Mouse (Mus musculus) ZHBTc4 (cell line): ENCODE measurements around the gene Zfp12.
A peak's percentile ranks its signal among the peaks of the same experiment; 100 is the strongest.
"Not testable (repeated sequence)": the region's sequence is repeated elsewhere in the genome, so short reads cannot be mapped to it uniquely, and the experiment has no call there.

ENCODE experiments used
- DNase-seq: peaks from one replicate; pipeline ENCODE4 v3.0.0-alpha.2; 2011; ENCODE audit warnings: low read depth, low spot score

Gene Zfp12

DNA sequence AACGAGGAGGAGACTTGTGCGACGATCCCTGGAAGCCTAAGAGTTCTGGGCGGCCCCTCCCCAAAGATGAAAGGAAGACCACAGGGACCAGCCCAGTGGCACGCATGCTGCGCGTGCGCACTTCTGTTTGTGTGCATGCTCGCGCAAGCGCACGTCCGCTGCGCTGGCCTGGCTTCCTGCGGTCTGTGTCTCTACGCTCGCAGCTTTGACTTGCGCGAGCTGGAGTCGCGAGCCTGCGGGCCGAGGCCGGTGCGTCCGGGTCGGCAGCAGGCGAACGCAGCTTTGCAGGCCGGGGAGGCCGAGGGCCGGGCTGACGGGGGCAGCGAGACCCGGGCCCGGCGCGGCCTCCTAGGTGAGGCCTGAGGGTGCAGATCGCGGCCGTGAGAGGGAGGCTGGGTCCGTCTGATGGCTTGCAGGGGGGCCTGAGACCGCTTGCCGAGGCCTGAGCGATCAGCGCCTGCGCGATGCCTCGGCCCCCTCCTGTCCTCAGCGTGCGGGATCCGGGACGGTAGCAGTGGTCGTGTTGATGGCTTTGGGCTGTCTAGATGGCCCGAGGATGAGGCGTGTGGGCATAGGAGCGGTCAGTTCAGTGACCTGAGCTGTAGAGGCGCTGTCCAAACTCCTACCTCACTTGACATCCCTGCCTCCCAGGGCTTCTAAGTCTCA lies at the start of gene Zfp12:
Gene Zfp12, plus strand, starts transcription at position 136 of the 666 bp plus-strand sequence.
- peak; percentile 99 for DNase-seq

DNA sequence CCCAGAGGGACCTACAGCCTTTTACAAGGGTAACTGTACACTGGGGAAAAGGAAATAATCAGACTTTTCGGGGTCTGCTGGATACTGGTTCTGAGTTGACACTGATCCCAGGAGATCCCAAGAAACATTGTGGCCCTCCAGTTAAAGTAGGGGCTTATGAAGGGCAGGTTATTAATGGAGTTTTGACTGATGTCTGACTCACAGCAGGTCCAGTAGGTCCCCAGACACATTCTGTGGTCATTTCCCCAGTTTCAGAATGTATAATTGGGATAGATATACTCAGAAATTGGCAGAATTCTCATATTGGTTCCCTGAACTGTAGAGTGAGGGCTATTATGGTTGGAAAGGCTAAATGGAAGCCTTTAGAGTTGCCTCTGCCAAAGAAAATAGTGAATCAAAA lies 46.9 kb upstream of the Zfp12 start:
- DNase-seq = not testable (repeated sequence)

DNA sequence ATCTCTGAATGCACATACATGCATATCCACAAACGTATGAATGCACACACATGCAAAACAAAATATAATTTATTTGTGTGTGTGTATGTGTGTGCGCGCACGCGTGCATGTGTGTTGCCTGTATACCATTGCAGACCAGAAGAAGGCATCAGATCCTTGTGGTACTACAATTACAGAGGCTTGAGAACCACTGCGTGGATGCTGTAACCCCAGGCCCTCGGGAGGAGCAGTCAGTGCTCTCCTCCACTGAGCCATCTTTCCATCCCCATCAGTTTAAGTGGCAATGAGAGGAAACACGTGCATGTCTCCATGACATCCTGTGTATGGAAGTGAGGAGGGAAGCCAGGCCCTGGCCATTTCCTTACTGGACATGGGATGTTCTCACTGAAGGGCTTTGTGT lies 42.2 kb upstream of the Zfp12 start:
- DNase-seq = no peak

DNA sequence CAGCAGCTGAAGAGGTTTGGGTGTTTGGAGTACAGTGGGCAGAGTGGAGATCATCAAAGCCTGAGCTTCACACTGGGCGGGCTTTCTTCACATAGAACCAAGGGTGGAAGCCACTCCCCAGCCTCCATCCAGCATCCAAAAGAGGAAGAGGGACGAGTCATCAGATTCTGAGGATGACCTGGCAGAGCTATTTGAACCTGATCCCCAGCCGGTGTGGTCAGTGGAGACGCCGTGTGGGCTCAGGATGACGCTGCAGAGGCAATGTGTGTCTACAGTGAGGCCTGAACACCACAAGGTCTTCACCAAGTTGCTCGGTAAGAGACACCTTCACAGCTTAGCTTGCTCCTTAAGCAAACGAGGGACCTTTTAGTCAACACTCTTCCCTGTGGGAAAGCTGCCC lies 40.2 kb upstream of the Zfp12 start:
- not testable (repeated sequence) for DNase-seq

DNA sequence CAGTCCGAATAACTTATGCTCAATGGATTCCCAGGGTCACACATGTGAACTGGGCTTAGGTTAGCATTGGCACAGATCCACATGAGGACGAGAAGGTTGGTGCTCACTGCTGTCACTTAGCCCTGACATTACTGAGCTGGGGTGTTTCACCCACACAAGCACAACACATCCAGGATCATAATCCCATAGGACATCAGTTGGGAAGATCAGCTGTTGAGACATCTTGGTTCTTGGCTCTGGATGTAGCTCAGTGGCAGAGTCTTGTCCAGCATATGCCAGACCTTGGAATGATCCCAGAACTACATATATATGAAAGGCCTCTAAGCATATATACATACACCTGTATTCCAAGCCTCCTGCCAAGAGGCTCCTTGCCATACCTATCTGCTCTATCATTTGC lies 39.8 kb upstream of the Zfp12 start:
- DNase-seq = no peak

DNA sequence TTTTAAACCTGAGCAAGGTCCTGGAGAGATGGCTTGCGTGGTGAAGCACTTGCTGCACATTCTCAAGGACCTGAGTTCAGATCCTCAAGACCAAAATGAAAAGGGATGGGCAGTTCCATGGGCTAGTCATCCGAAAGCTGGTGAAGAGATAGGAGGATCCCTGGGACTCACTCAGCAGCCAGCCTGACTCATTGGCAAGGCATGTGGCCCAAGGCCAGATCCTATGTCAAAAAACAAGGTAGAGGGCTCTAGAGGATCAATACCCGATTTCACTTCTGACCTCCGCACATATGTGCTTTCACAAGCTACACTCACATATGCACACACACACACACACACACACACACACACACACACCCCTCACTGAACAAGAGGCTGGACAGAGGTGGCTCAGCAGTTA lies 38.5 kb upstream of the Zfp12 start:
- DNase-seq = no peak

DNA sequence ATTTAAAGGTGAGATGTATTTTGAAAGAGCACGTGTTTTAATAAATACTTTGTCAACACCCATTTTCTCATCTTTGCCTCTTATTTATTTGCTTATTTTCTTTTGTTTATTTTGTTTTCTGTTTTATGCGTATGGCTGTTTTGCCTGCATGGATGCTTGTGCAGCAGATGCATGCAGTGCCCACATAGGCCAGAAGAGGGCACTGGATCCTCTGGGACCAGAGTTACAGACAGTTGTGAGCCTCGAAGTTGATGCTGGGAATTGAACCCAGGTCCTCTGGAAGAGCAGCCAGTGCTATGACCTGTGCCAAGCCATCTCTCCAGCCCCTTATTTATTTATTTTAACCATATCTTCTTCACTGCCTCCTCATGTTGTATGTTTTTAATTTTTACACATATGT lies 29.9 kb upstream of the Zfp12 start:
- DNase-seq = peak; percentile 27

DNA sequence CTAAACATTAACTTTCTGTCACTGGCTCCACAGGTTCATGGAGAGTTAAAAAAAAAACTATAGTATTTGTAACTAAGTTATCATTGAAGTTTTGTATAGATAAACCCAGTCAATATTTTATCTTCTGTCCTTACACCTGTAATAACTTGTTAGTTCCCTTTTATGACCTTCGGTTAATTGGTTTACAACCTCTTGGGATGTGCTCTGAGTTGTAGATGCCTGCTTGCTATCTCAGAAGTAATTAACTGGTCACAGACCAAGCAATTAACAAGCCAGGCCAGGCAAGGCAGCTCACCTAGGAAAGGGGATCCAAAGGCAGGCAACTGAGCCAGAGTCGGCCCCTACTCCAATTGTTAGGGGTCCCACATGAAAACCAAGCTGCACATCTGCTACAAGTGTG lies 21.1 kb upstream of the Zfp12 start:
- DNase-seq = no peak

DNA sequence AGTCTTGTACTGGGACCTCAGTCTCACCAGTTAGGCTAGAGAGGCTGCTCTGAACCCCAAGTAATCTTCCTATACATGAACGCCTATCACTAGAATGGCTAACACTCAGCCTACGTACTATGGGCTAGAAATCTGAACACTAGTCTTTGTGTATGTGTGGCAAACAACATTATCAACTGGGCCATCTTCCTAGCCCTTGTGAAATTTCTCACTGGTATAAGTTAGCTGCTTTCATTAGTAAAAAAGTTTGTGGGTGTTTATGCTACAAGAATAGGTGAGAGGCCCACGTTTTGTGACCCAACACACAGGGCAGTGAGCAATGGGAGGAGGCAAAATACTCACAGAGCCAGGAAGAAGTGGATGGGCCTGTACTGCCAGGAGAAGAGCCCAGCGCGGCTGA lies 14.0 kb upstream of the Zfp12 start:
- no peak for DNase-seq

DNA sequence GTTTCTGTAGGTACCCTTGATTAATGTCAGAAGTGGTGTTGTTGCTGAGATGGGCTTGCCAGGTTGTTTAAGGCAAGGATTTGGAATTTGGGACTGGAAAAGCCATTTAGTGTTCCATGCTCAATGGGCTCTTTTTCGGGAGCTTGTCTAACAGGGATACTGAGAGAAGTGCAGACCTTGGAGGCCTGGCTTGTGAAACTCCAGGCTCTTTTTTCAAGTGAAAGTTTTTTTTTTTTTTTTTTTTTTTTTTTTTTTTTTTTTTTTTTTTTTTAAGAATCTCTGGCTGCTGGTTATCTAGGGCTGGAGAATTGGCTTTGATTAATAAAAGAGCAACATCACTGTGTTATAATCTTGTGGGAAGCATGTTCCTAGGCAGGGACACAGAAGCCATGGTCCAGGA lies 12.7 kb upstream of the Zfp12 start:
- DNase-seq = no peak

DNA sequence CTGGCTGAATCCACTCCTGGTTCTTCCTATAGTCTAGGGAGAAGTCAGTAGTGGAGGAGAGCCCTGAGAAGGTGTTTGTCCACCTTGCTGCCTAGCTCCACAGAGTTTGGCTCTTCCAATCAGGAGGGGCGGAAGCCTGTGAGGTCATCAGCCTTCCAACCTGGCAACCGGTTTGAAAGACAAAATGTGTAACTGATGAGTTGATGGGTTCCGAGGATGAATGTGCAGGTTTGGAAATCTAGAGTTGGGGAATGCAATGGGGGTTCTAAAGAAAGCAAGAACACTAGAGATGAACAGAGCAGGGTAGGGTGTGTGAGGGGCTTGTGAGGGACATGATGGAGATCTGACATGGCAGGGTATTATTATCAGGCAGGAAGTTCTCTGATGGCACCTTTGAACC lies 8.2 kb upstream of the Zfp12 start, which contains the start of gene Spdye4a:
Gene Spdye4a, minus strand, starts transcription at position 101 of the 400 bp plus-strand sequence.
- DNase-seq = no peak

DNA sequence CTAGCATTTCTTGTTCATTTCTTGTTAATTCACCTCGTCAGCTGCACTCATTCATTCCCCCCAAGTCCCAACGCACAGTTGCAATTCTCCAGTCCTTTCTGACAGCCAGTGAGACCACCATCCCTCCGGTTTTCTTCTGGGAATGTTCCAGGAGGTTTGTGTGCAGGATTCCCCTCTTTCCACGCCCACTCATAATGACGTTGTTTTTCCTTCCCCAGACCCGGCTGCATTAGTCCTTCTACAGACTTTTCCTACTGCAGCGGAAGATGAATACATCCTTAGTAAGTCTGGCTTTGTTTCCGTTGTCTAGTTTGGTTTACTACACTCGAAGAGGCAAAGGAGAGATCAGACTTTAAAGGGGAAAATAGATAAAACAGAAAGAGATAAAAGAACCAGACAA lies 1.1 kb downstream of the Zfp12 start:
- DNase-seq = no peak

DNA sequence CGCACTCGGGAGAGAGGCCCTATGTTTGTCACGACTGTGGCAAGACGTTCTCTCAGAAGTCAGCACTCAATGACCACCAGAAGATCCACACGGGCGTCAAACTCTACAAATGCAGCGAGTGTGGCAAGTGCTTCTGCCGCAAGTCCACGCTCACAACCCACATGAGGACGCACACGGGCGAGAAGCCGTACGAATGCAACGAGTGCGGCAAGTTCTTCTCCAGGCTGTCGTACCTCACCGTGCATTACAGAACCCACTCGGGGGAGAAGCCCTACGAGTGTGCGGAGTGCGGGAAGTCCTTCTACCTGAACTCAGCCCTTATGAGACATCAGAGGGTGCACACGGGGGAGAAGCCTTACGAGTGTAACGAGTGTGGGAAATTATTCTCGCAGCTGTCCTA lies 10.0 kb downstream of the Zfp12 start:
- peak; percentile 51 for DNase-seq

DNA sequence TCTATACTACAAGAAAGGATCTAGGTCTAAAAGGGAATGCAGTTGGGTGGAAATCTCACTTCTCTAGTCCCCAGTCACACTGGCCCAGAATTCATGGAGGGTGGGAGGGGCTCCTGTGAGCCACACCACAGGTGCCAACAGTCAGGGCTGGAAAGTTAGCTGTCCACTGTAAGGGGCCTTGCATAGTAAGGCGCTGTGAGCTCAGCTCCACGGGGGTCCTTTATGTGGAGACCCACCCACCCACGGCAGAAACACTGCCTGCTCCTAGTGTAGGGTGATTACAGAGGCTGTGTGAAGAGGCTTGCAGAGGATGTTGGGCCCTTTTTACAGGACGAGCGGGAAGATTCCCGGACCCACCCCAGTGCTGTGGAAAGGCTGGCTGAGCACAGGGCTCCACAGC lies 17.1 kb downstream of the Zfp12 start:
- no peak for DNase-seq

DNA sequence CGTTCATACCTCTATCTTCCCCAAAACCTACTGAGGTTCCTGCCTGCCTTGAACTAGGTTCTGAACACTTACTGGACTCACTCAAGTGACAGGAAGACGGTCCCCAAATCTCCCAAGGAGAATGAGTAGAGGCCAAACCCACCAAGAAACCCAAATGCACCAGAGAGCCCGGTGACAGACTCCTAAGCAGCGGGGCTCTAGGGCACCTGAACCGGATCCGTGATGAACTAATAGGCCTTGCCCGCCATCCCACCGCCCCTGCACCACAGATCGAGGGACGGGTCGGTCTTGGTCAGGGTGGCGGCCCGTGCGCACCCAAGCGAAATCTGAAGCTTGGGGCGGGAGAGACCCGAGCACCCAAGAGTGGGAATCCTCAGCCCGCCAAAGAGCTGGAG lies 17.8 kb downstream of the Zfp12 start:
- no peak for DNase-seq

DNA sequence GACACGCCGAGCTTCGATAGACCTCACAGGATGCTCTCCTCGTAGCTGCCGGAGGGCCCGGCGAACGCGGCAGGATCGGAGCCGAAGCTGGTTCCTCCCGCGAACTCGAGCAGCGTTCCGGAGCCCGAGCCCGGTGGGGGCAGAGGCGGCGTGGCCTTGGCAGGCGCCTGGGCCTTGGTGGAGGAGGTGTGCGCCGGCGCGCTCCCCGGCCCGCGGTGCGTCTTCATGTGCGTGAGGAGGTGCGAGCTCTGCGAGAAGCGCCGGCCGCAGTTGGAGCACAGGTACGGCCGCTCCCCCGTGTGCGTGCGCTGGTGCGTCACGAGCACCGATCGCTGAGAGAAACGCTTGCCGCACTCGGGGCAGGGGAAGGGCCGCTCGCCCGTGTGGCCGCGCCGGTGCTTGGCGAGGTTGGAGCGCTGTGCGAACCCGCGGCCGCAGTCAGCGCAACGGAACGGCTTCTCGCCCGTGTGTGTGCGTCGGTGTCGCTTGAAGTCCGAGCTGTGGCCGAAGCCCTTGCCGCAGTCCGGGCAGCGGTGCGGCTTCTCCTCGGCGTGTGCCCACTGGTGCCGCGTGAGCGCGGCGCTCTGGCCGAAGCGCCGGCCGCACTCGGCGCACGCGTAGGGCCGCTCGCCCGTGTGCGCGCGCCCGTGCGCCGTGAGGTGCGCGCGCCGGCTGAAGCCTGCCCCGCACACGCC lies 18.4 kb downstream of the Zfp12 start:
- DNase-seq = peak; percentile 78

DNA sequence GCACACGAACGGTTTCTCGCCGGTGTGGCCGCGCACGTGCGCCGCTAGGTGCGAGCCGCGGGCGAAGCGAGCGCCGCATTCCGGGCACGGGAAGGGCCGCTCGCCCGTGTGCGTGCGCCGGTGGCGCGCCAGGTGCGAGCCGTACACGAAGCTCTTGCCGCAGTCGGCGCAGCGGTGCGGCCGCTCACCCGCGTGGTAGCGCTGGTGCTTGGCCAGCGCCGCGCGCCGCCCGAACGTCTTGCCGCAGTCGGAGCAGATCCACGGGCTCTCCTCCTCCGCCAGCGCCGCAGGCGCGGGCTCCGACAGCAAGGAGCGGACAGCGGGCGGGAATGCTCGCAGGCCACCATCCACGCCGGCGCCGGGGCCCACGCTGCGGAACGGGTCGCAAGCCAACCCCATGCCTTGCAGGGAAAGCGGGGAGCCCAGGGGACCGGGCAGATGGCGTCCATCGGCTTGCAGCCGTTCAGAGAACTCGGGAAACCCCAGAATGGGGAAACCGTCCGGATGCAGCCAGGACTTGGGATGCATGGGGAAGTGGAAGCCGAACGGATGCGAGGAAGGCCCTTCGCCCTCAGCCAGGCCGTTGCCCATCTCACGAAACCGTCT lies 19.0 kb downstream of the Zfp12 start:
- peak; percentile 65 for DNase-seq

DNA sequence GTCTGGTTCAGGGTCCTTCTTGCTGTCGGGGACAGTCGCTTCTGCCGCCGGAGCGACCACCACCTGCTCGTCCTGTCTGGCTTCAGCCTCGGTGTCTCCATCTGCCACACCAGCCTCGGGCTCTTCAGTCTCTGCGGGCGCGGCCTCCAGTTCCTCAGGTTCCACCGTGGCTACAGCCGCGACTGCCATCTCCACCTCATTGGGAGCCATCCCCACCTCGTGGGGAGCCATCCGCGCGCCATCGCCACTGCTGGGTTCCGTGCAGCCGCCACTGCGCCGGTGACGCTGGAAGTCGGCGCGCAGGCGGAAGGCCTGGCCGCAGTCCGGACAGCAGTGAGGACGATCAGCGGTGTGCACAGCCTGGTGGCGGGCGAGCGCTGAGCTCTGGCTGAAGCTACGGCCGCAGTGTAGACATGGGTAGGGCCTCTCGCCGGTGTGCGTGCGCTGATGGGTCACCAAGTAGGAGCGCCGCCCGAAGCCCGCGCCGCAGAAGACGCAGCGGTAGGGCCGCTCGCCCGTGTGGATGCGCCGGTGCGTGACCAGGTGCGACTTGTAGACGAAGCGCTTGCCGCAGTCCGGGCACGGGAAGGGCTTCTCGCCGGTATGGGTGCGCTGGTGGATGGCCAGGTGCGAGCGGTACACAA lies 19.6 kb downstream of the Zfp12 start:
- DNase-seq = peak; percentile 66

DNA sequence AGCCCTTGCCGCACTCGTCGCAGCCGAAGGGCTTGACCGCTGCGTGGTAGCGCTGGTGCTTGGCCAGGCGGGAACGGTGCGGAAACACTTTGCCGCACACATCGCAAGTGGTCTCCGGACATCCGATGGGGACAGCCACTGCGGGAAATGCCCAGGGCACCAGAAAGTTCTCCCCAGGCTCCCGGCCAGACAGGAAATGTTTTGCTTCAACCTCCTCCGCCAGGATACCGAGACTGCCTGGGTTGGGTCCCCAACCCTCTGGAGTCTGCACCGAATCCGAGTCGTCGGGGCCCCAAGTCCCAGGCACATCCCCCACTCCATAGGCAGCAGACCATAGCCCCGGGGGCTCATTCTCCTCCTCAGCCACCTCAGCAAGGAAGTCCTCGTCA lies 20.2 kb downstream of the Zfp12 start:
- no peak for DNase-seq

DNA sequence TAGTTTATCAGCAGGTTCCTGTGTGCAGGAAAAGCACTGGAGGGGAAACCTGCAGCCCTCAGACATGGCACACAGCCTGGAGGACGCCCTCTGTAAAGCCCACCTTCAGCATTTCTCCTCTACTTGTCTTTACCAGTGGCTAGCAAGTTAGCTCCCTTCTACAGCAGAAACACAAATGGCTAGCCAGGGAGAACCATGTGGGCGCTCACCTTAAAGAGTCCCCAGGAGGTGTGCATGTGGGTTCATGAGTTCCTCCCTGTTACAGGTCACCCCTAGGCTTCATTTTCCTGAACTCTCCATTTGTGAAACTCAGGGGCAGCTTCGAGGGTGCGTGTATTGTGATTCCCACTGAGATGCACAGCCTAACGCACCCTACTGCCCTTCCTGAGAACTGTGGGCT lies 20.8 kb downstream of the Zfp12 start:
- DNase-seq = no peak

DNA sequence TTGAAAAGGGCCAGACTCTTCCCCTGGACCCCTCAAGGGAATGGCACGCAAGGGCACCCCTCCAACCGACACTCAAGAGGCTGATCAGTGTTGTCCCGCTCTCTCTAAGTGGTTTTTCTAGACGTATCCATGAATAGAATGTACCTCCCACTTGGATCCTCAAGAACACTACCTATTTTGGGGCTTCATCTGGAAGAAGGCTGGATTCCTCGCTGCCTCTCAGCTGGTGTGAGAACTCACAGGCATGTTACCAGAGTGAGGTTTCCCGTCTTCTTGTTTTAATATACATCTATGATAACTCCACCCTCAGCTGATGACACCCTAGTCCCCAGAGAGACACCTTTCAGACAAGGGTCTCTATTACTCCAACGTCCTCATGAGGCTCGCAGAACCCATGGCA lies 26.7 kb downstream of the Zfp12 start:
- no peak for DNase-seq

DNA sequence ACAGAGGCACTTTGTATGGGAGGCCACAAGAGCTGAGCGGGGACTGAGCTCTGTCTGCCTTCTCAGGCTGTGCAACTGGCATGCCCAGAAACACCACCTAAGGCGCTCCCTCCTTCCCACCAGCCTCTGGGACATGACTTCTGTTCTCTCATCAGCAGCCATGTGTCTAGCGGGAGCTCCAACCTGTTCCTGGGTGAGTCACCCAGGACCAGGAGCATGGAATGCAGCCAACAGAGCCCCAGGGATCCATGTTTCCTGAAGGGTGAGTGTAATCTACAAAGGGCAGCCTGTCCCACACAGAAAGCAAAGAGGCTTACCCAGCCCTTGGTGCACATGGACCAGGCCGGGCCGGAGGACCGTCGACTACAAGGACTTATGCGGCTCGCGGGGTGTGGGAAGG lies 29.7 kb downstream of the Zfp12 start:
- DNase-seq = no peak

DNA sequence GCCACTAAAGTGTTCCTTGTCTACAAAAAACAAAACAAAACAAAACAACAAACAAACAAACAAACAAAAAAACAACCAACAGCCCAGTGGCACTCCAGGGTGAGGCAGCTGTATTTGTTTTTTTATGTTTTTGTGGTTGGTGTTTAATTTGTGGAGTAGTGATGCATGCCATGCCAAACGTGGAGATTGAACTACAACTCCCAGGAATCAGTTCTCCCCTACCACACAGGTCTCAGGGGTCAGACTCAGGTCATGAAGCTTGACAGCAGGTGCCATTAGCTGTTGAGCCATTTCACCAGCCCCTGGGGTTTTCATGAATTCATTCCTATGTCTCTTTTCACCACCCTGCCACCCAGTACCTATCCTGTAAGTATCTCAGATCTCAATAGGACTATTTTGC lies 30.4 kb downstream of the Zfp12 start:
- DNase-seq = no peak
